In genomic region chr11:119863421-119863821, GRCm38 (mm10) we compare ENCODE assay signal across 8 mouse cellular contexts. TPM values are rescaled to one million over a fixed set of nuclear protein-coding genes. Genes with fewer than 3 reads are reported as not detected.
DNase-seq lines count a peak whose midpoint lies in the region; ATAC-seq lines count a peak whose summit lies in the region.

No protein-coding gene starts in this region.

- ATAC-seq in hematopoietic stem cell, adult 5-6 weeks (replicated peaks in 1 of 2; ENCODE audit: insufficient read depth in 1 of 2, low FRiP score in 2 of 2, low TSS enrichment in 1 of 2, low read depth in 1 of 2, poor library complexity in 2 of 2, severe bottlenecking in 2 of 2): peak; percentile 75 to 78

- peak; percentile 63 to 79 for DNase-seq in adrenal gland, adult (ENCODE audit: inconsistent age in 2 of 2, low spot score in 1 of 2)
- DNase-seq in adrenal gland, postnatal 4 days (ENCODE audit: low spot score in 2 of 2): no peak
- DNase-seq in 3134 (ENCODE audit: extremely low read depth, insufficient read length, low spot score): peak; percentile 77
- DNase-seq in c-Kit-positive CD71-positive TER-119-positive erythroid progenitor cells, embryonic 14.5 days (ENCODE audit: low spot score): peak; percentile 37
- peak; percentile 40 for DNase-seq in mesoderm, embryonic 11.5 days (ENCODE audit: low read depth, low spot score)
- no peak for DNase-seq in frontal cortex, adult 2 months (ENCODE audit: extremely low spot score in 1 of 2, low spot score in 1 of 2)
- DNase-seq in right cerebral cortex, postnatal 14 days: no peak

RNA-seq across cellular contexts. Expression of gene Chmp6, which starts 49.8 kb away (rescaled TPM):
- 10 to 100 TPM; 51.4 to 54.3 TPM for total RNA-seq in adrenal gland, postnatal 4 days (2021)
- 47.7 and 67.0 TPM in 2 replicates for total RNA-seq in hematopoietic stem cell, adult 5-6 weeks (2017)
- 42.3 and 45.3 TPM in 2 replicates for polyA plus RNA-seq in frontal cortex, adult 2 months (2012; rRNA removed)

Comparison
In these comparisons a context has a peak if more than half of its experiments do, and no peak if none do; other contexts are left out.
1. DNase-seq: peak in adrenal gland, adult (2 of 2), 3134 (single experiment), c-Kit-positive CD71-positive TER-119-positive erythroid progenitor cells, embryonic 14.5 days (single experiment) and mesoderm, embryonic 11.5 days (single experiment); none in adrenal gland, postnatal 4 days (0 of 2), frontal cortex, adult 2 months (0 of 2) and right cerebral cortex, postnatal 14 days (single experiment).